Mouse (Mus musculus) limb, embryonic 12.5 days (tissue): Measurements from ENCODE around the gene Kmt2b. TPM values are rescaled to one million over a fixed set of nuclear protein-coding genes. Genes with fewer than 3 reads are reported as not detected.

Experiments used
- ATAC-seq: fragments of 200-750 bp; cut with Nextera tagmentation; 2 replicates; pipeline ENCODE4 v1.8.0; 2017; ENCODE audit warnings: low read depth, moderate TSS enrichment; ENCODE audit not compliant: insufficient number of reproducible peaks, insufficient read depth, low FRiP score, low TSS enrichment
- H3K27ac ChIP-seq: fragments of 300-500 bp; sonication (generic); 2 replicates; pipeline ENCODE4 v1.5.1; 2016; ENCODE audit warnings: mild to moderate bottlenecking, moderate library complexity
- H3K27me3 ChIP-seq: fragments of 300-500 bp; sonication (generic); 2 replicates; pipeline ENCODE4 v1.6.1; 2016; ENCODE audit warnings: mild to moderate bottlenecking, moderate library complexity
- H3K36me3 ChIP-seq: fragments of 300-500 bp; sonication (generic); 2 replicates; pipeline ENCODE4 v1.6.1; 2016; ENCODE audit warnings: mild to moderate bottlenecking, moderate library complexity
- H3K4me1 ChIP-seq: fragments of 300-500 bp; sonication (generic); replicated peaks from 2 replicates; pipeline ENCODE4 v1.6.1; 2016
- H3K4me2 ChIP-seq: fragments of 300-500 bp; sonication (generic); 2 replicates; pipeline ENCODE4 v1.6.1; 2016; ENCODE audit warnings: mild to moderate bottlenecking, moderate library complexity
- H3K4me3 ChIP-seq: fragments of 300-500 bp; sonication (generic); replicated peaks from 2 replicates; pipeline ENCODE4 v1.5.1; 2016; ENCODE audit warnings: mild to moderate bottlenecking
- H3K9ac ChIP-seq: fragments of 300-500 bp; sonication (generic); replicated peaks from 2 replicates; pipeline ENCODE4 v1.6.1; 2016; ENCODE audit warnings: mild to moderate bottlenecking, moderate library complexity
- H3K9me3 ChIP-seq: fragments of 300-500 bp; sonication (generic); 2 replicates; pipeline ENCODE4 v1.6.1; 2016; ENCODE audit warnings: mild to moderate bottlenecking, moderate library complexity
- WGBS: fragments of 180-500 bp; shearing (Covaris S2); methylation state at CpG from one replicate; pipeline ENCODE4 v1.1.7; 2016; 5-methylcytosine and 5-hydroxymethylcytosine counted together
- polyA plus RNA-seq: library from polyadenylated mRNA; unstranded; fragments of >200 nt; fragmentation: Nextera tagmentation; extraction: Ambion mirVana; gene quantifications from 2 replicates; pipeline ENCODE4 v1.2.1, GENCODE M21; 2016

Kmt2b gene
- polyA plus RNA-seq, 1 experiment from 2014 or later = 11.0 TPM

- Histone ChIP-seq H3K9me3 (no peaks in the 10 kb centered on the region), H3K4me1 (peaks cover 15% of the 10 kb centered on the region), H3K27me3 (no peaks in the 10 kb centered on the region), H3K36me3 (peaks cover 51% of the 10 kb centered on the region), H3K4me3 (peak overlapping the region; percentile 67), H3K27ac (peak overlapping the region; percentile 62; the same call in 1 of the 2 replicates), H3K9ac (peak overlapping the region; percentile 71), H3K4me2 (peak overlapping the region; percentile 85)
- peak; percentile 18; the same call in 1 of the 2 replicates for ATAC-seq
- WGBS = 10% methylated on average over 23 of the region's 26 CpGs
Measured at GRCm38 (mm10) chr7:30533941-30534632, 54.4 kb downstream of the Kmt2b start.

GRCm38 (mm10) chr7:30532931-30533330 lies 55.6 kb downstream of the Kmt2b start:
- Histone ChIP-seq H3K9me3 (no peaks in the 10 kb centered on the region), H3K36me3 (peaks cover 55% of the 10 kb centered on the region), H3K4me3 (0 out of 2 replicates have a peak overlapping the region, but pooled peaks have one; percentile 67), H3K4me1 (peaks cover 15% of the 10 kb centered on the region), H3K4me2 (peak overlapping the region; percentile 85), H3K27me3 (no peaks in the 10 kb centered on the region), H3K27ac (no peak overlapping the region), H3K9ac (peak overlapping the region; percentile 40; the same call in 1 of the 2 replicates)
- 48% methylated on average over 8 of the region's 8 CpGs for WGBS
- no peak for ATAC-seq

GRCm38 (mm10) chr7:30531291-30531815 lies 57.2 kb downstream of the Kmt2b start:
- Histone ChIP-seq H3K9me3 (no peaks in the 10 kb centered on the region), H3K27me3 (no peaks in the 10 kb centered on the region), H3K36me3 (peaks cover 66% of the 10 kb centered on the region), H3K27ac (no peak overlapping the region), H3K4me1 (peaks cover 22% of the 10 kb centered on the region), H3K4me3 (no peak overlapping the region), H3K9ac (no peak overlapping the region), H3K4me2 (no peak overlapping the region)
- no peak for ATAC-seq
- 86% methylated on average over 9 of the region's 9 CpGs for WGBS

- Histone ChIP-seq H3K4me3 (no peak overlapping the region), H3K9me3 (no peaks in the 10 kb centered on the region), H3K4me2 (0 out of 2 replicates have a peak overlapping the region, but pooled peaks have one; percentile 32), H3K4me1 (peaks cover 14% of the 10 kb centered on the region), H3K27ac (no peak overlapping the region), H3K27me3 (no peaks in the 10 kb centered on the region), H3K36me3 (peaks cover 95% of the 10 kb centered on the region), H3K9ac (peak overlapping the region; percentile 48; the same call in 1 of the 2 replicates)
- no peak for ATAC-seq
- WGBS = 84% methylated on average over 14 of the region's 14 CpGs
Measured at GRCm38 (mm10) chr7:30526981-30527380, 61.5 kb downstream of the Kmt2b start.

- Histone ChIP-seq H3K4me2 (peak overlapping the region; percentile 32), H3K9ac (peak overlapping the region; percentile 48), H3K36me3 (peaks cover 89% of the 10 kb centered on the region), H3K4me1 (peaks cover 14% of the 10 kb centered on the region), H3K27ac (no peak overlapping the region), H3K27me3 (no peaks in the 10 kb centered on the region), H3K4me3 (0 out of 2 replicates have a peak overlapping the region, but pooled peaks have one; percentile 13), H3K9me3 (no peaks in the 10 kb centered on the region)
- ATAC-seq = no peak
- 21% methylated on average over 17 of the region's 17 CpGs for WGBS
Measured at GRCm38 (mm10) chr7:30526399-30526798, 62.1 kb downstream of the Kmt2b start.

GRCm38 (mm10) chr7:30525954-30526353 lies 62.6 kb downstream of the Kmt2b start:
- Histone ChIP-seq H3K27ac (peak overlapping the region; percentile 12; the same call in 1 of the 2 replicates), H3K27me3 (no peaks in the 10 kb centered on the region), H3K36me3 (peaks cover 85% of the 10 kb centered on the region), H3K4me1 (peaks cover 14% of the 10 kb centered on the region), H3K4me2 (peak overlapping the region; percentile 32), H3K9me3 (no peaks in the 10 kb centered on the region), H3K4me3 (0 out of 2 replicates have a peak overlapping the region, but pooled peaks have one; percentile 13), H3K9ac (0 out of 2 replicates have a peak overlapping the region, but pooled peaks have one; percentile 48)
- WGBS = 24% methylated on average over 10 of the region's 10 CpGs
- no peak for ATAC-seq

GRCm38 (mm10) chr7:30524487-30524886 lies 64.0 kb downstream of the Kmt2b start:
- H3K27ac ChIP-seq = no peak overlapping the region
- no peak for ATAC-seq
- WGBS = 80% methylated on average over 6 of the region's 6 CpGs
- peaks cover 70% of the 10 kb centered on the region for H3K36me3 ChIP-seq
- H3K9me3 ChIP-seq = no peaks in the 10 kb centered on the region
- peaks cover 14% of the 10 kb centered on the region for H3K4me1 ChIP-seq
- H3K27me3 ChIP-seq = no peaks in the 10 kb centered on the region
- no peak overlapping the region for H3K4me2 ChIP-seq
- H3K4me3 ChIP-seq = no peak overlapping the region
- no peak overlapping the region for H3K9ac ChIP-seq

GRCm38 (mm10) chr7:30522871-30523270 lies 65.7 kb downstream of the Kmt2b start:
- H3K4me2 ChIP-seq = no peak overlapping the region
- H3K9me3 ChIP-seq = no peaks in the 10 kb centered on the region
- H3K27me3 ChIP-seq = no peaks in the 10 kb centered on the region
- 78% methylated on average over 9 of the region's 10 CpGs for WGBS
- H3K36me3 ChIP-seq = peaks cover 54% of the 10 kb centered on the region
- H3K4me3 ChIP-seq = no peak overlapping the region
- no peak overlapping the region for H3K9ac ChIP-seq
- no peak for ATAC-seq
- H3K27ac ChIP-seq = no peak overlapping the region
- peaks cover 14% of the 10 kb centered on the region for H3K4me1 ChIP-seq

- 79% methylated on average over 5 of the region's 5 CpGs for WGBS
- Histone ChIP-seq H3K4me1 (0 out of 2 replicates have a peak, but pooled peaks cover 2% of the 10 kb centered on the region), H3K9me3 (no peaks in the 10 kb centered on the region), H3K27me3 (no peaks in the 10 kb centered on the region), H3K36me3 (peaks cover 34% of the 10 kb centered on the region), H3K27ac (no peak overlapping the region), H3K9ac (no peak overlapping the region), H3K4me2 (no peak overlapping the region), H3K4me3 (no peak overlapping the region)
- ATAC-seq = no peak
Measured at GRCm38 (mm10) chr7:30520856-30521255, 67.7 kb downstream of the Kmt2b start.

GRCm38 (mm10) chr7:30520396-30520795 lies 68.1 kb downstream of the Kmt2b start:
- WGBS = 89% methylated on average over 4 of the region's 4 CpGs
- no peak overlapping the region for H3K4me3 ChIP-seq
- H3K27me3 ChIP-seq = no peaks in the 10 kb centered on the region
- H3K4me1 ChIP-seq = no peaks in the 10 kb centered on the region
- H3K9me3 ChIP-seq = no peaks in the 10 kb centered on the region
- no peak overlapping the region for H3K27ac ChIP-seq
- H3K4me2 ChIP-seq = no peak overlapping the region
- 0 out of 2 replicates have a peak, but pooled peaks have one; percentile 32 for ATAC-seq
- peaks cover 29% of the 10 kb centered on the region for H3K36me3 ChIP-seq
- H3K9ac ChIP-seq = no peak overlapping the region
